Mouse (Mus musculus) CH12.LX (cell line): ENCODE measurements around the gene Bok. TPM values are rescaled to one million over a fixed set of nuclear protein-coding genes. Genes with fewer than 3 reads are reported as not detected.

Experiments used
- DNase-seq: peaks from one replicate; pipeline ENCODE4 v3.0.0-alpha.2; 2013; ENCODE audit errors: extremely low read depth
- H3K27ac ChIP-seq: 2 replicates; pipeline ENCODE4 v1.5.1; 2012; ENCODE audit warnings: low read depth, mild to moderate bottlenecking, control low read depth, moderate library complexity; ENCODE audit not compliant: insufficient read depth
- H3K27me3 ChIP-seq: replicated peaks from 2 replicates; pipeline ENCODE3; 2012; ENCODE audit warnings: inconsistent platforms
- H3K36me3 ChIP-seq, 2 experiments: replicated peaks in 1 of 2; 2 replicates each; pipeline versions ENCODE3 to v1.6.1; 2012; ENCODE audit warnings: inconsistent platforms in 1 of 2, low read length in 1 of 2, mild to moderate bottlenecking in 1 of 2, mixed read lengths in 1 of 2, moderate library complexity in 1 of 2; ENCODE audit not compliant: control insufficient read depth in 1 of 2, insufficient read depth in 1 of 2
- H3K4me1 ChIP-seq, 2 experiments: 2 replicates each; pipeline ENCODE4 v1.6.1; 2012; ENCODE audit warnings: inconsistent platforms in 1 of 2, moderate library complexity in 1 of 2; ENCODE audit not compliant: insufficient read depth in 2 of 2, control insufficient read depth in 1 of 2
- H3K4me2 ChIP-seq: 2 replicates; pipeline ENCODE4 v1.6.1; 2012; ENCODE audit warnings: low read depth, mild to moderate bottlenecking, control low read depth; ENCODE audit not compliant: poor library complexity, insufficient read depth, severe bottlenecking
- H3K4me3 ChIP-seq, 3 experiments: fragments of 150-350 bp in 1 of 3; sonication (generic) in 1 of 3; replicated peaks in 1 of 3; 2 replicates each; pipeline versions ENCODE3 to v1.5.1; 2011 to 2012; ENCODE audit warnings: low read depth in 2 of 3, low read length in 2 of 3, mild to moderate bottlenecking in 2 of 3, moderate library complexity in 2 of 3, control low read depth in 1 of 3, improper control_type of control experiment in 1 of 3, inconsistent platforms in 1 of 3, mixed read lengths in 1 of 3; ENCODE audit not compliant: poor library complexity in 1 of 3
- H3K79me2 ChIP-seq: replicated peaks from 2 replicates; pipeline ENCODE4 v1.6.1; 2012; ENCODE audit warnings: mild to moderate bottlenecking, moderate library complexity; ENCODE audit not compliant: control insufficient read depth, poor library complexity, insufficient read depth, severe bottlenecking; ENCODE audit errors: extremely low read depth
- H3K9ac ChIP-seq: 2 replicates; pipeline ENCODE4 v1.6.1; 2012; ENCODE audit warnings: low read depth, mild to moderate bottlenecking, control low read depth, moderate library complexity; ENCODE audit not compliant: insufficient read depth
- H3K9me3 ChIP-seq: replicated peaks from 2 replicates; pipeline ENCODE3; 2012; ENCODE audit warnings: low read length, inconsistent platforms, mixed read lengths
- BHLHE40 ChIP-seq: IDR thresholded peaks from 2 replicates; pipeline ENCODE4 v1.6.1; 2011; ENCODE audit warnings: mild to moderate bottlenecking, low read depth, low read length, improper control_type of control experiment
- CHD1 ChIP-seq: IDR thresholded peaks from 2 replicates; pipeline ENCODE4 v1.6.1; 2012; ENCODE audit warnings: low read depth, low read length, improper control_type of control experiment, inconsistent platforms
- CTCF ChIP-seq, 2 experiments: IDR thresholded peaks in 1 of 2; conservative IDR thresholded peaks in 1 of 2; 2 replicates each; pipeline ENCODE4 v1.5.1; 2011 to 2012; ENCODE audit warnings: low read depth in 2 of 2, low read length in 2 of 2, improper control_type of control experiment in 1 of 2, inconsistent platforms in 1 of 2, mild to moderate bottlenecking in 1 of 2, moderate library complexity in 1 of 2
- E2F4 ChIP-seq: IDR thresholded peaks from 2 replicates; pipeline ENCODE4 v1.6.1; 2011; ENCODE audit warnings: low read depth, low read length, improper control_type of control experiment; ENCODE audit not compliant: insufficient replicate concordance
- ELF1 ChIP-seq: IDR thresholded peaks from 2 replicates; pipeline ENCODE4 v1.6.1; 2014; ENCODE audit warnings: low read depth, mild to moderate bottlenecking, inconsistent platforms, low read length, improper control_type of control experiment
- ETS1 ChIP-seq: conservative IDR thresholded peaks from 2 replicates; pipeline ENCODE4 v1.6.1; 2012; ENCODE audit warnings: low read depth, mild to moderate bottlenecking, inconsistent platforms, low read length, improper control_type of control experiment, moderate library complexity
- HCFC1 ChIP-seq: IDR thresholded peaks from 2 replicates; pipeline ENCODE4 v1.6.1; 2012; ENCODE audit warnings: low read depth, mild to moderate bottlenecking, inconsistent platforms, low read length, improper control_type of control experiment
- JUN ChIP-seq: IDR thresholded peaks from 2 replicates; pipeline ENCODE4 v1.6.1; 2011; ENCODE audit warnings: low read depth, mild to moderate bottlenecking, low read length, improper control_type of control experiment, moderate library complexity; ENCODE audit not compliant: insufficient read depth
- MAFK ChIP-seq: IDR thresholded peaks from 2 replicates; pipeline ENCODE4 v1.6.1; 2011; ENCODE audit warnings: low read length, improper control_type of control experiment; ENCODE audit not compliant: insufficient replicate concordance
- MAX ChIP-seq: IDR thresholded peaks from 2 replicates; pipeline ENCODE4 v1.6.1; 2011; ENCODE audit warnings: low read length, improper control_type of control experiment
- MEF2A ChIP-seq: IDR thresholded peaks from 2 replicates; pipeline ENCODE4 v1.6.1; 2014; ENCODE audit warnings: low read depth, mild to moderate bottlenecking, inconsistent platforms, low read length, improper control_type of control experiment, borderline replicate concordance
- MXI1 ChIP-seq: IDR thresholded peaks from 2 replicates; pipeline ENCODE4 v1.6.1; 2011; ENCODE audit warnings: mild to moderate bottlenecking, low read depth, low read length, improper control_type of control experiment
- NELFE ChIP-seq: IDR thresholded peaks from 2 replicates; pipeline ENCODE4 v1.6.1; 2011; ENCODE audit warnings: low read depth, low read length, improper control_type of control experiment
- PAX5 ChIP-seq: IDR thresholded peaks from 2 replicates; pipeline ENCODE4 v1.6.1; 2012; ENCODE audit warnings: low read length, inconsistent platforms, mixed read lengths
- POLR2A ChIP-seq: IDR thresholded peaks from 2 replicates; pipeline ENCODE4 v1.6.1; 2011; ENCODE audit warnings: low read depth, mild to moderate bottlenecking, improper control_type of control experiment, low read length
- RAD21 ChIP-seq: IDR thresholded peaks from 2 replicates; pipeline ENCODE4 v1.6.1; 2011; ENCODE audit warnings: low read depth, mild to moderate bottlenecking, low read length, improper control_type of control experiment, moderate library complexity
- SIN3A ChIP-seq: IDR thresholded peaks from 2 replicates; pipeline ENCODE4 v1.6.1; 2012; ENCODE audit warnings: low read length, improper control_type of control experiment, inconsistent platforms
- TBP ChIP-seq: conservative IDR thresholded peaks from 2 replicates; pipeline ENCODE4 v1.6.1; 2011; ENCODE audit warnings: low read depth, low read length, improper control_type of control experiment
- TCF12 ChIP-seq: IDR thresholded peaks from 2 replicates; pipeline ENCODE4 v1.6.1; 2014; ENCODE audit warnings: low read depth, mild to moderate bottlenecking, inconsistent platforms, low read length, improper control_type of control experiment
- UBTF ChIP-seq: IDR thresholded peaks from 2 replicates; pipeline ENCODE4 v1.6.1; 2012; ENCODE audit warnings: low read depth, mild to moderate bottlenecking, inconsistent platforms, low read length, improper control_type of control experiment, moderate library complexity
- USF1 ChIP-seq: IDR thresholded peaks from 2 replicates; pipeline ENCODE4 v1.6.1; 2014; ENCODE audit warnings: low read depth, mild to moderate bottlenecking, inconsistent platforms, low read length, improper control_type of control experiment
- USF2 ChIP-seq: conservative IDR thresholded peaks from 2 replicates; pipeline ENCODE4 v1.6.1; 2011; ENCODE audit warnings: low read depth, low read length, improper control_type of control experiment
- ZC3H11A ChIP-seq: IDR thresholded peaks from 2 replicates; pipeline ENCODE4 v1.6.1; 2012; ENCODE audit warnings: low read depth, mild to moderate bottlenecking, inconsistent platforms, low read length, improper control_type of control experiment
- ZMIZ1 ChIP-seq: IDR thresholded peaks from 2 replicates; pipeline ENCODE4 v1.6.1; 2012; ENCODE audit warnings: low read depth, mild to moderate bottlenecking, inconsistent platforms, low read length, improper control_type of control experiment
- ZNF384 ChIP-seq: IDR thresholded peaks from 2 replicates; pipeline ENCODE4 v1.6.1; 2012; ENCODE audit warnings: low read depth, low read length, improper control_type of control experiment, inconsistent platforms
- dilution Hi-C: fragments of 300-500 bp; cut with MboI; formaldehyde crosslinking; loops from 2 replicates; pipeline ENCODE4 v1.14.3; 2020; ENCODE audit warnings: low sequenced_read_pairs; ENCODE audit not compliant: extremely low pct_unique_long_range_greater_than_20kb, extremely low pct_ligation_motif_present
- in situ Hi-C: fragments of 300-500 bp; cut with MboI; formaldehyde crosslinking; loops from 3 replicates; pipeline ENCODE4 v1.14.3; 2019; ENCODE audit warnings: low sequenced_read_pairs, low pct_ligation_motif_present, low pct_unique_long_range_greater_than_20kb, mixed read lengths
- polyA plus RNA-seq: library from polyadenylated mRNA; unstranded; fragments of >175 nt; gene quantifications from 2 replicates; pipeline ENCODE4 v1.2.1, GENCODE M21; 2012; ENCODE audit warnings: low read depth; ENCODE audit not compliant: insufficient read length
- total RNA-seq, 2 experiments: library from RNA; depleted of rRNA; stranded (reverse); fragments of 300-350 nt in 1 of 2; fragments of >200 nt in 1 of 2; gene quantifications; 2 replicates each; pipeline ENCODE4 v1.2.3; 2012 to 2014

Bok gene
- total and polyA plus RNA-seq, 3 experiments = 0.08 TPM; not detected in 2

GRCm38 (mm10) chr1:93668791-93669548, 16.5 kb upstream of the Bok start (continued):
- TF ChIP-seq BHLHE40 (peak; percentile 53), JUN (no peak), USF1 (no peak), CHD1 (no peak)

- dilution Hi-C loops = no loop called here
- TF ChIP-seq PAX5 (no peak), JUN (no peak), CTCF (conservative IDR thresholded peaks at IDR 0.05 in 1 of 2, IDR thresholded peaks at IDR 0.05 in 1 of 2; ENCODE audit: low read depth in 2 of 2, low read length in 2 of 2) (no peak), TCF12 (no peak), SIN3A (no peak), POLR2A (no peak), NELFE (no peak), ZMIZ1 (no peak), MAX (no peak), ZNF384 (no peak), RAD21 (no peak), TBP (no peak), MAFK (no peak), UBTF (no peak), MXI1 (no peak), CHD1 (no peak)
- no peak overlapping the region for H3K27ac ChIP-seq
These were observed 15.5 kb upstream of the Bok start for GRCm38 (mm10) chr1:93669941-93670340.

GRCm38 (mm10) chr1:93672682-93673081, 12.8 kb upstream of the Bok start:
- DNase-seq = no peak
- dilution Hi-C loops (no loop called here), in situ Hi-C loops (no loop called here)
- no peak overlapping the region for H3K4me2 ChIP-seq
- no peaks in the 10 kb centered on the region for H3K27me3 ChIP-seq
- H3K36me3 ChIP-seq = no peaks in the 10 kb centered on the region
- H3K4me1 ChIP-seq = peaks cover 5 to 11% of the 10 kb centered on the region in 2 experiments; a peak in 3 of 4 replicates
- H3K79me2 ChIP-seq = no peaks in the 10 kb centered on the region
- H3K4me3 ChIP-seq = no peak overlapping the region
- TF ChIP-seq CHD1 (no peak), ZC3H11A (no peak), USF2 (no peak), HCFC1 (no peak), MAFK (no peak), ELF1 (no peak), MEF2A (no peak), E2F4 (no peak), ETS1 (no peak), NELFE (no peak)
- no peak overlapping the region for H3K27ac ChIP-seq
- no peaks in the 10 kb centered on the region for H3K9me3 ChIP-seq
- H3K9ac ChIP-seq = no peak overlapping the region

More at GRCm38 (mm10) chr1:93669941-93670340, 15.5 kb upstream of the Bok start:
- no peaks in the 10 kb centered on the region for H3K79me2 ChIP-seq
- H3K9ac ChIP-seq = no peak overlapping the region
- in situ Hi-C loops = no loop called here
- H3K4me2 ChIP-seq = no peak overlapping the region
- DNase-seq = no peak
- H3K36me3 ChIP-seq = no peaks in the 10 kb centered on the region
- peaks cover 5 to 11% of the 10 kb centered on the region in 2 experiments; a peak in 3 of 4 replicates for H3K4me1 ChIP-seq
- no peaks in the 10 kb centered on the region for H3K27me3 ChIP-seq
- H3K4me3 ChIP-seq = no peak overlapping the region
- no peaks in the 10 kb centered on the region for H3K9me3 ChIP-seq
